Mouse (Mus musculus) midbrain, embryonic 14.5 days (tissue): Measurements from ENCODE around the gene Mpo. TPM values are rescaled to one million over a fixed set of nuclear protein-coding genes. Genes with fewer than 3 reads are reported as not detected.

ENCODE experiments used
- ATAC-seq: fragments of 200-750 bp; cut with Nextera tagmentation; 2 replicates; pipeline ENCODE4 v1.8.0; 2017; ENCODE audit warnings: moderate number of reproducible peaks, moderate library complexity; ENCODE audit not compliant: low FRiP score, low TSS enrichment
- DNase-seq: peaks from one replicate; pipeline ENCODE4 v3.0.0-alpha.2; 2015
- H3K27ac ChIP-seq: fragments of 300-500 bp; sonication (generic); replicated peaks from 2 replicates; pipeline ENCODE4 v1.5.1; 2014; ENCODE audit warnings: mild to moderate bottlenecking, low read depth, low read length, moderate library complexity
- H3K27me3 ChIP-seq: fragments of 300-500 bp; sonication (generic); 2 replicates; pipeline ENCODE4 v1.6.1; 2014; ENCODE audit warnings: low read length, control low read depth, mixed read lengths; ENCODE audit not compliant: control insufficient read depth, insufficient read depth
- H3K36me3 ChIP-seq: fragments of 300-500 bp; sonication (generic); 2 replicates; pipeline ENCODE4 v1.6.1; 2014; ENCODE audit warnings: low read length, control low read depth; ENCODE audit not compliant: control insufficient read depth, insufficient read depth
- H3K4me1 ChIP-seq: fragments of 300-500 bp; sonication (generic); 2 replicates; pipeline ENCODE4 v1.6.1; 2014; ENCODE audit warnings: mild to moderate bottlenecking, antibody characterized with exemption, low read length, control low read depth; ENCODE audit not compliant: control insufficient read depth, insufficient read depth
- H3K4me2 ChIP-seq: fragments of 300-500 bp; sonication (generic); 2 replicates; pipeline ENCODE4 v1.6.1; 2014; ENCODE audit warnings: mild to moderate bottlenecking, low read length, moderate library complexity
- H3K4me3 ChIP-seq: fragments of 300-500 bp; sonication (generic); replicated peaks from 2 replicates; pipeline ENCODE4 v1.5.1; 2014; ENCODE audit warnings: low read depth, low read length
- H3K9ac ChIP-seq: fragments of 300-500 bp; sonication (generic); replicated peaks from 2 replicates; pipeline ENCODE4 v1.6.1; 2014; ENCODE audit warnings: mild to moderate bottlenecking, low read length, moderate library complexity
- H3K9me3 ChIP-seq: fragments of 300-500 bp; sonication (generic); 2 replicates; pipeline ENCODE4 v1.6.1; 2016; ENCODE audit warnings: low read length, control low read depth, mixed read lengths; ENCODE audit not compliant: control insufficient read depth
- WGBS: fragments of 180-500 bp; shearing (Covaris S2); extraction: QIAGEN DNeasy Blood & Tissue Kit; methylation state at CpG from one replicate; pipeline ENCODE4 v1.1.7; 2014; 5-methylcytosine and 5-hydroxymethylcytosine counted together
- polyA plus RNA-seq: library from polyadenylated mRNA; unstranded; fragments of >200 nt; fragmentation: Nextera tagmentation; extraction: Ambion mirVana; gene quantifications from 2 replicates; pipeline ENCODE4 v1.2.1, GENCODE M21; 2014

Gene Mpo
- polyA plus RNA-seq, 1 experiment from 2014 or later = 0.47 TPM

- Histone ChIP-seq H3K36me3 (peaks cover 6% of the 10 kb centered on the region), H3K9ac (no peak overlapping the region), H3K4me3 (no peak overlapping the region), H3K4me1 (no peaks in the 10 kb centered on the region), H3K27ac (no peak overlapping the region), H3K4me2 (no peak overlapping the region), H3K9me3 (no peaks in the 10 kb centered on the region), H3K27me3 (no peaks in the 10 kb centered on the region)
- 86% methylated on average over 11 of the region's 11 CpGs for WGBS
- ATAC-seq = no peak
- no peak for DNase-seq
These were observed 43.3 kb upstream of the Mpo start for GRCm38 (mm10) chr11:87750043-87750421.

- DNase-seq = no peak
- no peak overlapping the region for H3K9ac ChIP-seq
- H3K4me1 ChIP-seq = no peaks in the 10 kb centered on the region
- no peak overlapping the region for H3K4me3 ChIP-seq
- no peak for ATAC-seq
- H3K4me2 ChIP-seq = no peak overlapping the region
- no peaks in the 10 kb centered on the region for H3K27me3 ChIP-seq
- no peak overlapping the region for H3K27ac ChIP-seq
- peaks cover under 1% of the 10 kb centered on the region; the same call in 1 of the 2 replicates for H3K36me3 ChIP-seq
- no peaks in the 10 kb centered on the region for H3K9me3 ChIP-seq
- WGBS = 71% methylated on average over 3 of the region's 3 CpGs
These were observed 42.9 kb upstream of the Mpo start for GRCm38 (mm10) chr11:87750521-87750920.

GRCm38 (mm10) chr11:87751031-87751430, 42.4 kb upstream of the Mpo start:
- H3K4me1 ChIP-seq = no peaks in the 10 kb centered on the region
- DNase-seq (no peak), ATAC-seq (no peak)
- no peak overlapping the region for H3K4me2 ChIP-seq
- WGBS = 79% methylated on average over 8 of the region's 8 CpGs
- H3K27me3 ChIP-seq = no peaks in the 10 kb centered on the region
- H3K27ac ChIP-seq = no peak overlapping the region
- H3K9ac ChIP-seq = no peak overlapping the region
- no peaks in the 10 kb centered on the region for H3K36me3 ChIP-seq
- H3K4me3 ChIP-seq = no peak overlapping the region
- H3K9me3 ChIP-seq = no peaks in the 10 kb centered on the region

GRCm38 (mm10) chr11:87751491-87751966, 41.9 kb upstream of the Mpo start:
- H3K4me1 ChIP-seq = no peaks in the 10 kb centered on the region
- 69% methylated on average over 4 of the region's 4 CpGs for WGBS
- no peaks in the 10 kb centered on the region for H3K27me3 ChIP-seq
- no peaks in the 10 kb centered on the region for H3K9me3 ChIP-seq
- no peak overlapping the region for H3K4me2 ChIP-seq
- no peak overlapping the region for H3K9ac ChIP-seq
- DNase-seq (no peak), ATAC-seq (no peak)
- no peak overlapping the region for H3K27ac ChIP-seq
- H3K4me3 ChIP-seq = no peak overlapping the region
- no peaks in the 10 kb centered on the region for H3K36me3 ChIP-seq

GRCm38 (mm10) chr11:87752307-87752706, 41.1 kb upstream of the Mpo start:
- Histone ChIP-seq H3K4me2 (no peak overlapping the region), H3K4me3 (no peak overlapping the region), H3K36me3 (no peaks in the 10 kb centered on the region), H3K9me3 (no peaks in the 10 kb centered on the region), H3K27ac (no peak overlapping the region), H3K9ac (no peak overlapping the region), H3K27me3 (no peaks in the 10 kb centered on the region), H3K4me1 (no peaks in the 10 kb centered on the region)
- 78% methylated on average over 1 of the region's 1 CpGs for WGBS
- DNase-seq (no peak), ATAC-seq (no peak)

- Histone ChIP-seq H3K36me3 (no peaks in the 10 kb centered on the region), H3K27me3 (no peaks in the 10 kb centered on the region), H3K27ac (no peak overlapping the region), H3K4me3 (no peak overlapping the region), H3K4me2 (no peak overlapping the region), H3K9me3 (no peaks in the 10 kb centered on the region), H3K9ac (no peak overlapping the region), H3K4me1 (no peaks in the 10 kb centered on the region)
- ATAC-seq (no peak), DNase-seq (no peak)
- WGBS = 87% methylated on average over 8 of the region's 8 CpGs
These were observed 40.1 kb upstream of the Mpo start for GRCm38 (mm10) chr11:87753255-87753654.

- no peaks in the 10 kb centered on the region for H3K9me3 ChIP-seq
- DNase-seq (no peak), ATAC-seq (no peak)
- H3K9ac ChIP-seq = no peak overlapping the region
- H3K27ac ChIP-seq = no peak overlapping the region
- no peaks in the 10 kb centered on the region for H3K4me1 ChIP-seq
- H3K27me3 ChIP-seq = no peaks in the 10 kb centered on the region
- 91% methylated on average over 5 of the region's 5 CpGs for WGBS
- no peak overlapping the region for H3K4me2 ChIP-seq
- H3K36me3 ChIP-seq = no peaks in the 10 kb centered on the region
- no peak overlapping the region for H3K4me3 ChIP-seq
These were observed 39.4 kb upstream of the Mpo start for GRCm38 (mm10) chr11:87753891-87754501.

- Histone ChIP-seq H3K36me3 (no peaks in the 10 kb centered on the region), H3K9me3 (no peaks in the 10 kb centered on the region), H3K27ac (no peak overlapping the region), H3K4me2 (no peak overlapping the region), H3K9ac (no peak overlapping the region), H3K4me1 (peaks cover 4% of the 10 kb centered on the region; the same call in 1 of the 2 replicates), H3K4me3 (no peak overlapping the region), H3K27me3 (no peaks in the 10 kb centered on the region)
- ATAC-seq (no peak), DNase-seq (no peak)
- 79% methylated on average over 5 of the region's 5 CpGs for WGBS
These were observed 38.8 kb upstream of the Mpo start for GRCm38 (mm10) chr11:87754603-87755002.

- Histone ChIP-seq H3K9me3 (no peaks in the 10 kb centered on the region), H3K27ac (no peak overlapping the region), H3K4me3 (no peak overlapping the region), H3K9ac (no peak overlapping the region), H3K36me3 (no peaks in the 10 kb centered on the region), H3K27me3 (no peaks in the 10 kb centered on the region), H3K4me1 (peaks cover 8% of the 10 kb centered on the region; the same call in 1 of the 2 replicates), H3K4me2 (no peak overlapping the region)
- DNase-seq (no peak), ATAC-seq (no peak)
- WGBS = 82% methylated on average over 17 of the region's 17 CpGs
These were observed 37.9 kb upstream of the Mpo start for GRCm38 (mm10) chr11:87755360-87756017.
